Mouse (Mus musculus) neural tube, embryonic 14.5 days (tissue): Measurements from ENCODE around the gene Kmt5a. TPM values are rescaled to one million over a fixed set of nuclear protein-coding genes. Genes with fewer than 3 reads are reported as not detected.

Experiments
- ATAC-seq: fragments of 200-750 bp; cut with Nextera tagmentation; 2 replicates; pipeline ENCODE4 v1.8.0; 2017; ENCODE audit warnings: low read depth, mild to moderate bottlenecking, moderate TSS enrichment, moderate library complexity
- H3K27ac ChIP-seq: fragments of 300-500 bp; sonication (generic); 2 replicates; pipeline ENCODE4 v1.5.1; 2014; ENCODE audit warnings: low read depth, mild to moderate bottlenecking, control low read depth, low read length, moderate library complexity, mixed read lengths
- H3K27me3 ChIP-seq: fragments of 300-500 bp; sonication (generic); 2 replicates; pipeline ENCODE4 v1.6.1; 2014; ENCODE audit warnings: low read length; ENCODE audit not compliant: control insufficient read depth, insufficient read depth
- H3K36me3 ChIP-seq: fragments of 300-500 bp; sonication (generic); 2 replicates; pipeline ENCODE4 v1.6.1; 2014; ENCODE audit warnings: low read length, mixed read lengths; ENCODE audit not compliant: control insufficient read depth, insufficient read depth
- H3K4me1 ChIP-seq: fragments of 300-500 bp; sonication (generic); 2 replicates; pipeline ENCODE4 v1.6.1; 2014; ENCODE audit warnings: low read length; ENCODE audit not compliant: control insufficient read depth, insufficient read depth
- H3K4me2 ChIP-seq: fragments of 300-500 bp; sonication (generic); 2 replicates; pipeline ENCODE4 v1.6.1; 2014; ENCODE audit warnings: mild to moderate bottlenecking, low read depth, low read length, control low read depth
- H3K4me3 ChIP-seq: fragments of 300-500 bp; sonication (generic); 2 replicates; pipeline ENCODE4 v1.5.1; 2014; ENCODE audit warnings: low read depth, low read length, control low read depth, mixed read lengths
- H3K9ac ChIP-seq: fragments of 300-500 bp; sonication (generic); replicated peaks from 2 replicates; pipeline ENCODE4 v1.6.1; 2014; ENCODE audit warnings: low read depth, mild to moderate bottlenecking, control low read depth, low read length, mixed read lengths
- H3K9me3 ChIP-seq: fragments of 300-500 bp; sonication (generic); 2 replicates; pipeline ENCODE4 v1.6.1; 2016; ENCODE audit warnings: low read length; ENCODE audit not compliant: control insufficient read depth
- WGBS: fragments of 180-500 bp; shearing (Covaris S2); extraction: QIAGEN DNeasy Blood & Tissue Kit; methylation state at CpG from one replicate; pipeline ENCODE4 v1.1.7; 2014; 5-methylcytosine and 5-hydroxymethylcytosine counted together
- polyA plus RNA-seq: library from polyadenylated mRNA; unstranded; fragments of >200 nt; fragmentation: Nextera tagmentation; extraction: Ambion mirVana; gene quantifications from 2 replicates; pipeline ENCODE4 v1.2.1, GENCODE M21; 2014

Gene Kmt5a
- polyA plus RNA-seq, 1 experiment from 2014 or later: 15.9 TPM

DNA sequence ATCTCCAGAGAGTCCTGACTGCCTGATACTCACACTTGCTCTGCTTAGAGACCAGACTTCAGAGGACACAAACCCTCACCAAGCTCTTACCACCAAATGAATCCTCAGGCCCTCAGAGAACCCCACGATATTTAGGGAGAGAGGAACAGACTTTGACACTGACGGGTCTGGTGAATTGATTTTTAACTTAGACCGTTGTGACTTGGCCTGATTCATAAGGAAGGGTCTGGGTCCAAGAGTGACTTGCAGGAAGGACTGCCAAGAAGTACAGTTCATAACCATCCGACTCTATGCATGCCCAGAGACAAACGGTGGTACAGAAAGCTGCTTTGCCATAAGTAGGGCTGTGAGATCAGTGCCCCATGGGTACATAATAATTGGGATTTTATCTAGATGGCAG is 45.9 kb downstream of the Kmt5a start:
- Histone ChIP-seq H3K4me3 (no peak overlapping the region), H3K27ac (no peak overlapping the region), H3K4me1 (peaks cover 7% of the 10 kb centered on the region; the same call in 1 of the 2 replicates), H3K9me3 (no peaks in the 10 kb centered on the region), H3K27me3 (no peaks in the 10 kb centered on the region), H3K4me2 (no peak overlapping the region), H3K36me3 (no peaks in the 10 kb centered on the region), H3K9ac (no peak overlapping the region)
- 92% methylated on average over 5 of the region's 5 CpGs for WGBS
- no peak for ATAC-seq

DNA sequence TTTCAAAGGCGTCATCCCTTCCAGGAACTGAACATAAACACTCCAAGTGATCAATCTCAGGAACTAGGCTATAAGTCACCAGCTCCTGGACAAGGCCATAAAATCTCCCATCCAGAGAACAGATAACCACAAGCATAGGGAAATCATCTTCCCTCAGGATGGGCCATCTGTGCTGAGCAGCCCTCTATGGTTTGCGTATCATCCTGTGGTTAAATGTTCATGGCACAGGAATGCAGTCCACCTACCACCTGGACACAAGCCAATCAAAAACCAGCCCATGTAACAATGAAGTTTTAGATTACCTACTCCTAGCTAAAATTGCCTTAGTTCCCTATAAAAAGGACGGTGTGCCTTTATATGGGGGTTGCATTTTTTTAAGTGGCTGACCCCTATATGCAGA is 49.2 kb downstream of the Kmt5a start:
- 85% methylated on average over 3 of the region's 3 CpGs for WGBS
- H3K4me2 ChIP-seq: no peak overlapping the region

DNA sequence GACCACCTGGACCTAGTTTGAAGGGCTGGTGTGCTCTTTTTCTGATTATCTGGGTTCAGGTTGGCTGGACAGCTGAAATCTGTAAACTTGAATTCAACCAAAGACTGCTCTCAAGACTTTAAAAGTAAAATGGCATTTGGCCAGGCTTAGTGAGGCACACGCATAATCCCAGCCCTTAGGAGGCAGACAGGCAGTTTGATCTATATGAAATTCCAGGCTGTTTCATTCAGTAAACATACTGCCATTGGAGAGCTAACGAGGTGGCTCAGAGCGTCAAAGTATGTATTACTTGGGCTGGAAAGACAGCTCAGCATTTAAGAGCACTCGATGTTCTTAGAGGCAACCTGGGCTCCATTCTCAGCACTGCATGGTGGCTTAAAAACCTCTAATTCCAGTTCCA is 52.0 kb downstream of the Kmt5a start:
- H3K27me3 ChIP-seq: no peaks in the 10 kb centered on the region
- H3K4me3 ChIP-seq: no peak overlapping the region
- no peak overlapping the region for H3K27ac ChIP-seq
- no peak overlapping the region for H3K4me2 ChIP-seq
- H3K9me3 ChIP-seq: no peaks in the 10 kb centered on the region
- peaks cover 4% of the 10 kb centered on the region for H3K36me3 ChIP-seq
- no peak for ATAC-seq
- WGBS: 90% methylated on average over 4 of the region's 4 CpGs
- no peaks in the 10 kb centered on the region for H3K4me1 ChIP-seq
- H3K9ac ChIP-seq: no peak overlapping the region

More for the DNA sequence above, 49.2 kb downstream of the Kmt5a start:
- Histone ChIP-seq H3K9me3 (no peaks in the 10 kb centered on the region), H3K4me1 (peaks cover 7% of the 10 kb centered on the region; the same call in 1 of the 2 replicates), H3K4me3 (no peak overlapping the region), H3K9ac (no peak overlapping the region), H3K36me3 (peaks cover 4% of the 10 kb centered on the region), H3K27ac (no peak overlapping the region), H3K27me3 (no peaks in the 10 kb centered on the region)
- ATAC-seq: no peak

DNA sequence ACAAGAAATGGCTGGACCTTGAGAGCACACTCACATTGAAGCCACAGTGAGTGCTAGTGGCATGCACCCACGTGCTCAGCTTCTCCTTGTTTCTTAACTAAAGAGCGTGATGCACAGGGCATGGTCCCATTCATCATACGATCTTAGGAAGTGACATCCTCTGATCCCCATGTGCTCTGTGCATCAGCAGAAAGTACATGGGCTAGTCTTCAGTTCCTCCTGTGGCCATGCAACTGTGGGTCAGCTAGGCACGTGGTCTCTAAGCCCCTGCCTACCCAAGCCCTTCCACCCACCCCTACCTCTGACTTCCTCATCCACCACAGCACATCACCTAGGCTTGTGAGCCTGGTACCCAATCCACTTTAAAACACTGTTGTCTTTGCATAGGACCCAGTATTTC is 52.9 kb downstream of the Kmt5a start:
- H3K4me1 ChIP-seq: no peaks in the 10 kb centered on the region
- ATAC-seq: no peak
- no peaks in the 10 kb centered on the region for H3K27me3 ChIP-seq
- H3K36me3 ChIP-seq: peaks cover 4% of the 10 kb centered on the region
- 95% methylated on average over 4 of the region's 4 CpGs for WGBS
- no peak overlapping the region for H3K27ac ChIP-seq
- H3K9ac ChIP-seq: no peak overlapping the region
- no peak overlapping the region for H3K4me2 ChIP-seq
- no peaks in the 10 kb centered on the region for H3K9me3 ChIP-seq
- no peak overlapping the region for H3K4me3 ChIP-seq

DNA sequence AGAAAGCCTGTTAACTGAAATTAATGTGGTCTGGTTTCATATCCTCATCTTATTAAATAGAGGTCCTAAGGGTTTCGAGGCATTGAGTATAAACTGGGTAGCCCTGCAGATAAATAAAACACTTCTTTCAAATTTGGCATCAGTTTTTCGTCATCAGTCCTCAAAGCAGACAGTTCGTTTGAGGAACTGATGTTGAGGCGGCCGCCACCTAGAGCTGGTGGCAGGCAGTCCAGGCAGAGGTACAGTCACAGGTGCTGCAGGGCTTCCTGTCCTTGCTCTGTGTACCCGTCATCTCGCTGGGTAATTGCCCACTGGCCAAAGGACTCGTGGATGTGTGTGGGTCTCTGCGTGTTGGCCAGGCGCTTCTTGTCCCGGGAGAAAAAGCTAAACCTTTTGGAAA is 53.7 kb downstream of the Kmt5a start:
- WGBS: 86% methylated on average over 11 of the region's 11 CpGs
- H3K4me3 ChIP-seq: no peak overlapping the region
- ATAC-seq: no peak
- no peak overlapping the region for H3K4me2 ChIP-seq
- H3K27me3 ChIP-seq: no peaks in the 10 kb centered on the region
- peaks cover 4% of the 10 kb centered on the region for H3K36me3 ChIP-seq
- H3K9me3 ChIP-seq: no peaks in the 10 kb centered on the region
- no peak overlapping the region for H3K27ac ChIP-seq
- no peak overlapping the region for H3K9ac ChIP-seq
- no peaks in the 10 kb centered on the region for H3K4me1 ChIP-seq

DNA sequence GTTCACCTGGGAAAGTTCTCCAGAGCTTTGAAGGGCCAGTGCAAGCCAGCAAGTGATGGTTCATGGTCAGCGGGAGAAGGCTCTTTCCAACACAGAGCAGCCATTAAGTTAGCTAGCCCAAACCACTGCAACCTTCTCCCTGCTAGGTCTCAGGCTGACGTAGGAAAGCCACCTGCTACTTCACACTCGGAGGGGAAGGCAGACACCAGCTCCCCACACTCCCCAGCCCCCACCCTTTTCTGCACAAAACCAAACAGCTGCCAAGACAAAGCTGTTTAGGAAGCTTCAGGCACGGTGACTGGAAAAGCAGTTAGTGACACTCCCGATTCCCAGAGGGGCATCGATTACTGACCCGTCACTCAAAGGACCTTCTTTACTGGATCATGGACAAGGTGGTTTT is 55.8 kb downstream of the Kmt5a start:
- 54% methylated on average over 7 of the region's 7 CpGs for WGBS
- H3K36me3 ChIP-seq: peaks cover 4% of the 10 kb centered on the region
- H3K9me3 ChIP-seq: no peaks in the 10 kb centered on the region

DNA sequence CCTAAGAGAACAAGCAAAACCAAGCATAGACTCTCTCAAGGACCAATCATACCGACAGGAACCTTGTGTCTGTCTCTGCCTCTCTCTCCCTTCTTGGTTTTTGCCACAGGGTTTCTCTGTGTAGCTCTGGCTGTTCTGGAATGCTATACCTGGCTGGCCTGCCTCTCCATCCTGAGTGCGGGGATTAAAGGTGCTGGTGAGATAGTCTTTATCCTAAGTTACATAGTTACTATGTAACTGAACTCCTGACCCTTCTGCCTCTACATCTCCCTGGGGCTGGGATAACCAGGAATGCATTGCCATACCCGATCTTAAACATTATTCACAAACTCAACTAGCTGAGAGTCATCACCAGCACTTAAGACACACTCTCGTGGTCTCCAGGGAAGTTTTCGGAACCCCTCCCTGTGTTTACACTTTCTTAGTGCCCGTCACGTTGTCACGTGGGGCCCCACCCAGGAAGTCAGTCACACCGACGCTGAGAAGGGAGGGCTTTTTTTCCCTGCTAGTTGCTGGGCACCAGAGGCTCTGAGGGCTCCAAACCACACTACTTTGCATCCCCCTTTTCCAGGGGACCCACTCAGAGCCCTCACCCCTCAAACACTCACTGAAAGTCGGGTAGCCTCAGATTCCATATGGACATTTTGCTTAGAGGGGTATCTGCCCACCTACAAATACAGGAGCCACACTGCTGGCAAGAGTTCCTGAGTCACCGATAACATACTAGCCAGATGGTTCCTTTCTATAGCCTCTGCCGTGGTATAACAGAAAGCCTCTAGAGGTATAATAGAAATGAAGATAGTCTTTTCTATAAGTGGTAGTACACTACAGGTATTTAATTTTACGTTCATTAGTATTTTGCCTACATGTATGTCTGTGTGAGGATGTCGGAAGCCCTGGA is 57.1 kb downstream of the Kmt5a start:
- no peaks in the 10 kb centered on the region for H3K9me3 ChIP-seq
- WGBS: 78% methylated on average over 15 of the region's 15 CpGs
- H3K27ac ChIP-seq: no peak overlapping the region
- no peak for ATAC-seq
- no peak overlapping the region for H3K4me2 ChIP-seq
- H3K36me3 ChIP-seq: peaks cover 8% of the 10 kb centered on the region
- no peak overlapping the region for H3K4me3 ChIP-seq
- no peaks in the 10 kb centered on the region for H3K27me3 ChIP-seq
- H3K9ac ChIP-seq: no peak overlapping the region
- no peaks in the 10 kb centered on the region for H3K4me1 ChIP-seq

More for the DNA sequence above, 55.8 kb downstream of the Kmt5a start:
- Histone ChIP-seq H3K27me3 (no peaks in the 10 kb centered on the region), H3K9ac (no peak overlapping the region), H3K4me2 (no peak overlapping the region), H3K4me1 (no peaks in the 10 kb centered on the region), H3K4me3 (no peak overlapping the region), H3K27ac (no peak overlapping the region)
- ATAC-seq: no peak

DNA sequence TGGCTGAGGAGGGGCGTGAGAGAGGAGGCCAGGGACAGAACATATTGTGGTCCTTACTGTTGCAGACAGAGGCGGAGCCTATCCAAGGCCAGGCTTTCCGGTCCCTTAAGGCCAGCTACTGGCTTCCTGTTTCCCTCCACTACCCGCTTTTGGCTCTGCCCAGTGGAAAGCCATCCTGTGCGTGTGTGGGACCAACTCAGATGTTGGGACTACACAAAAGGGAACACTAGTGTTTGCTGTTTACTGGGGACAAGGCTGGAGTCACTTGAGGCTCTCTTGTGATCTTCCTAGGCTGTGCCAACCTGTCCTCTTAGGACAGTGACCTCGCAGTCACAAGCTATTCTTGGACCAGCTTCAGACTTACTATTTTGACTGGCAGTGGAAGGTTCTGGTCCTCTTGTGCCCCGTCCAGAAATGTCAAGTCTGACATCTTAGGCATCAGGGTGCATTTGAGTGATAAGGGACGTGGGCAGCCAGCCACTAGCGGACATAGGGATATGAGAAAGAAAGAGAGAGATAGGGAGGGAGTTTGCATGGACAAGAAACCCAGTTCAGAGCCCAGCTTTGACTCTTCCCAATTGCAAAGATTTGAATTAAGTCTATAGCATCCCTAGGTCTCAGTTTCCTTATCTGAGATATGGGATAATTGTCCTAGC is 58.6 kb downstream of the Kmt5a start:
- WGBS: 70% methylated on average over 9 of the region's 9 CpGs
- H3K4me1 ChIP-seq: no peaks in the 10 kb centered on the region
- no peak overlapping the region for H3K27ac ChIP-seq
- H3K27me3 ChIP-seq: no peaks in the 10 kb centered on the region
- H3K9me3 ChIP-seq: no peaks in the 10 kb centered on the region
- peaks cover 12% of the 10 kb centered on the region for H3K36me3 ChIP-seq
- no peak overlapping the region for H3K4me2 ChIP-seq
- H3K4me3 ChIP-seq: no peak overlapping the region
- no peak overlapping the region for H3K9ac ChIP-seq
- no peak for ATAC-seq

DNA sequence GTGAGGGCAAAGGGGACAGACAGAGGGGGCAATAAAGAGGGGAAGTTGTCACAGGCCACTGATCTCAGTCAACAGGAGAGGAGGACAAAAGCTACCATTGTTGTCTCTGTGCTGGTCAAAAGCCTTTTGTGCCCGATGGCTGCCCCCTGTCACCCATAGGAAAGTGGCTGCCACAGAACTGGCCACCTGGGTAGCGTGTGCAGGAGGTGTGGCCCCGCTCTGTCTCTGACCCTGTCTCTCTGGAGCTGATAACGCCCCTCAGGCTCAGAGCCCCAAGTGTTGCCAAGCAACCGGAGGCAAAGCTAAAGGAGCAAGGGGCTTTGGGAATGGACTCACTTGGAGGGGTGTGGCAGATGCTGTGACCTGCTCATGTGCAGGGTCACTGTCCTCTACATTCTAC is 59.3 kb downstream of the Kmt5a start:
- Histone ChIP-seq H3K27me3 (no peaks in the 10 kb centered on the region), H3K9ac (no peak overlapping the region), H3K27ac (no peak overlapping the region), H3K4me2 (no peak overlapping the region), H3K4me3 (no peak overlapping the region), H3K36me3 (peaks cover 8% of the 10 kb centered on the region), H3K4me1 (no peaks in the 10 kb centered on the region), H3K9me3 (no peaks in the 10 kb centered on the region)
- no peak for ATAC-seq
- 15% methylated on average over 5 of the region's 5 CpGs for WGBS
